Mouse (Mus musculus) Patski (cell line): ENCODE results near the gene Lce1e. TPM values are rescaled to one million over a fixed set of nuclear protein-coding genes. Genes with fewer than 3 reads are reported as not detected.

Experiments
- ATAC-seq: fragments of 100-300 bp; one replicate; pipeline ENCODE4 v1.8.0; 2021
- CTCF ChIA-PET: fragments of 350-600 bp; sonication (Branson Sonifier 250); formaldehyde crosslinking; loops from one replicate; lab custom pipeline; 2022; ENCODE audit warnings: inconsistent platforms; lab: Charles Lee
- POLR2A ChIA-PET: fragments of 350-600 bp; sonication (Branson Sonifier 250); formaldehyde crosslinking; loops from one replicate; lab custom pipeline; 2022; ENCODE audit warnings: antibody characterized with exemption, inconsistent platforms; lab: Charles Lee
- DNase-seq: peaks from one replicate; pipeline ENCODE4 v3.0.0-alpha.2; 2011; ENCODE audit warnings: low read depth, low spot score
- H3K27me3 ChIP-seq: fragments of 371-371 bp; one replicate; pipeline ENCODE4 v1.5.1; 2021
- CTCF ChIP-seq: fragments of 100-300 bp; IDR thresholded peaks from one replicate; pipeline ENCODE4 v1.5.1; 2021
- in situ Hi-C: fragments of 300-500 bp; cut with MboI; formaldehyde crosslinking; loops from 3 replicates; pipeline ENCODE4 v1.11.1; 2018; ENCODE audit warnings: low pct_unique_long_range_greater_than_20kb, mixed read lengths
- polyA plus RNA-seq: library from polyadenylated mRNA; unstranded; gene quantifications from one replicate; pipeline ENCODE4 v1.2.3, GENCODE M21; 2021

Gene Lce1e
- polyA plus RNA-seq, 1 experiment from 2014 or later, result not detected

- DNase-seq (no peak), ATAC-seq (no peak)
- ChIA-PET POLR2A (interaction anchor here (0.7 kb wide), 1 partner anchor 276 kb away, joined by 3 read pairs; no protein-coding TSS in a partner anchor), CTCF (interaction anchor here (1.0 kb wide), 1 partner anchor 9 kb away, joined by 3 read pairs; the partner anchor contains the start of gene Lce1c)
- TF ChIP-seq CTCF, result no peak
- in situ Hi-C loops, result no loop called here
- H3K27me3 ChIP-seq, result peaks cover 25% of the 10 kb centered on the region
These were observed 38.7 kb downstream of the Lce1e start, which contains the start of gene Lce1a2 for GRCm38 (mm10) chr3:92670215-92670614. Gene Lce1a2 (minus strand): TSS chr3:92670315.

Other genes with a start within 250 kb of the Lce1e start
- 14.1 TPM for gene Sprr1a, start 223.2 kb downstream of the Lce1e start, polyA plus RNA-seq
- not detected for gene Sprr4, start 208.6 kb downstream of the Lce1e start, polyA plus RNA-seq
- gene 2310046K23Rik, start 174.6 kb downstream of the Lce1e start, polyA plus RNA-seq, result not detected
- not detected for gene Ivl, start 135.3 kb downstream of the Lce1e start, polyA plus RNA-seq
- not detected for gene Smcp, start 120.1 kb downstream of the Lce1e start, polyA plus RNA-seq
- not detected for gene 2210017I01Rik, start 101.6 kb downstream of the Lce1e start, polyA plus RNA-seq
- gene Lce6a, start 87.4 kb downstream of the Lce1e start, polyA plus RNA-seq, result not detected
- not detected for gene Lce1a1, start 60.8 kb downstream of the Lce1e start, polyA plus RNA-seq
- gene Lce1b, start 52.1 kb downstream of the Lce1e start, polyA plus RNA-seq, result not detected
- gene Lce1a2, start 38.8 kb downstream of the Lce1e start, polyA plus RNA-seq, result not detected
- not detected for gene Lce1c, start 29.8 kb downstream of the Lce1e start, polyA plus RNA-seq
- not detected for gene Lce1d, start 21.9 kb downstream of the Lce1e start, polyA plus RNA-seq
- not detected for gene Lce1f, start 11.3 kb upstream of the Lce1e start, polyA plus RNA-seq
- gene Gm38119, start 30.0 kb upstream of the Lce1e start, polyA plus RNA-seq, result not detected
- not detected for gene Lce1g, start 43.3 kb upstream of the Lce1e start, polyA plus RNA-seq
- not detected for gene Lce1h, start 56.0 kb upstream of the Lce1e start, polyA plus RNA-seq
- gene Lce1i, start 69.8 kb upstream of the Lce1e start, polyA plus RNA-seq, result not detected
- gene Lce1j, start 81.4 kb upstream of the Lce1e start, polyA plus RNA-seq, result not detected
- not detected for gene Lce1k, start 98.8 kb upstream of the Lce1e start, polyA plus RNA-seq
- gene Kprp, start 118.2 kb upstream of the Lce1e start, polyA plus RNA-seq, result not detected
- gene Lce1l, start 142.2 kb upstream of the Lce1e start, polyA plus RNA-seq, result not detected
- gene 2310050C09Rik, start 161.1 kb upstream of the Lce1e start, polyA plus RNA-seq, result not detected
- gene Lce3a, start 217.2 kb upstream of the Lce1e start, polyA plus RNA-seq, result 0.54 TPM
- not detected for gene Lce3b, start 223.9 kb upstream of the Lce1e start, polyA plus RNA-seq
- 2.1 TPM for gene Lce3c, start 235.4 kb upstream of the Lce1e start, polyA plus RNA-seq
- gene Lce3d, start 248.3 kb upstream of the Lce1e start, polyA plus RNA-seq, result 1.1 TPM